Mouse (Mus musculus): ENCODE measurements around the gene Mrgprb3.

Gene Mrgprb3

DNA sequence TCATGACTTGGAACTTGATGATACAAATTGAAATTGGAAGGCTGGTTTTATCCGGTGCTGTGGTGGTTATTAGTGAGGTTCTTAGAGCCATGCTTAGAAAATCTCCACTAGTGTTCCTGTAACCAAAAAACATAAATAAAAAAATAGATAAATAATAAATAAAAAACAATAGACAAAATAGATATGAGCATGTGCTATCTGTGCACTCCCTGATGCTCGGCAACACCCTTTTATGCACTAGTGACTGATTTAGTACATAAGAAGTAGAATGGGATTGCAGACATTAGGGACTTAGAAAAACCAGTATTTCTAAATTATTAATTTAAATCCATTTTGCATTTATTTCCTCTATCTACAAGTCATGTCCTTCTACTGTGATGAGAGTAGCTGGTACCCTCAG is at the start of gene Mrgprb3:
Gene Mrgprb3, minus strand, starts transcription at position 101 of the 400 bp plus-strand sequence.
- DNase-seq = no peak
